Mouse (Mus musculus) lung, postnatal 0 days (tissue): ENCODE results near the gene 1700001F09Rik. TPM values are rescaled to one million over a fixed set of nuclear protein-coding genes. Genes with fewer than 3 reads are reported as not detected.

Experiments
- polyA plus RNA-seq: library from polyadenylated mRNA; unstranded; fragments of >200 nt; fragmentation: Nextera tagmentation; extraction: Ambion mirVana; gene quantifications from 2 replicates; pipeline ENCODE4 v1.2.1, GENCODE M21; 2015

Gene 1700001F09Rik
- polyA plus RNA-seq, 1 experiment from 2014 or later: not detected

Other genes with a start within 250 kb of the 1700001F09Rik start
- gene Gm8104, start 247.2 kb downstream of the 1700001F09Rik start, polyA plus RNA-seq: not detected in 2 replicates
- not detected in 2 replicates for gene Gm7233, start 167.9 kb downstream of the 1700001F09Rik start, polyA plus RNA-seq
- not detected in 2 replicates for gene Gm8122, start 112.5 kb downstream of the 1700001F09Rik start, polyA plus RNA-seq
- not detected in 2 replicates for gene Gm8126, start 89.2 kb downstream of the 1700001F09Rik start, polyA plus RNA-seq
- gene Gm9732, start 72.8 kb downstream of the 1700001F09Rik start, polyA plus RNA-seq: not detected in 2 replicates
- not detected in 2 replicates for gene Gm8127, start 54.0 kb downstream of the 1700001F09Rik start, polyA plus RNA-seq
- gene Gm8138, start 68.5 kb upstream of the 1700001F09Rik start, polyA plus RNA-seq: not detected in 2 replicates
- gene Gm5799, start 195.8 kb upstream of the 1700001F09Rik start, polyA plus RNA-seq: not detected in 2 replicates
- not detected in 2 replicates for gene Gm17654, start 231.3 kb upstream of the 1700001F09Rik start, polyA plus RNA-seq